Mouse (Mus musculus): ENCODE results near the gene Sik3.
"Not testable (repeated sequence)": the region's sequence is repeated elsewhere in the genome, so short reads cannot be mapped to it uniquely, and the experiment has no call there.

Gene Sik3

DNA sequence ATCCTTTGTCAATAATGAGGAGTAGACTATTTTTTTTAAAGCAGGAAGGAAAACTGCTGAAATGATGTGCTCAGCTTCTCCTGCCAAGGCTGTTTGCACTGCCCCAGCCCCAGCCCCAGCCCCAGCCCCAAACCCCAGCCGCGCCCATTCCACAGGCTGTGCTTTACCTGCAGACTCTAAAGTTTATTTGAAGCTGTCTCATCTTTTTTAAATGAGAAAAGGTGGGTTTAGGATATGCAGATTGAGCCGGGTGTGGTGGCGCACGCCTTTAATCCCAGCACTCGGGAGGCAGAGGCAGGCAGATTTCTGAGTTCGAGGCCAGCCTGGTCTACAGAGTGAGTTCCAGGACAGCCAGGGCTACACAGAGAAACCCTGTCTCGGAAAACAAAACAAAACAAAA, 143.2 kb downstream of the Sik3 start:
- not testable (repeated sequence) for DNase-seq

DNA sequence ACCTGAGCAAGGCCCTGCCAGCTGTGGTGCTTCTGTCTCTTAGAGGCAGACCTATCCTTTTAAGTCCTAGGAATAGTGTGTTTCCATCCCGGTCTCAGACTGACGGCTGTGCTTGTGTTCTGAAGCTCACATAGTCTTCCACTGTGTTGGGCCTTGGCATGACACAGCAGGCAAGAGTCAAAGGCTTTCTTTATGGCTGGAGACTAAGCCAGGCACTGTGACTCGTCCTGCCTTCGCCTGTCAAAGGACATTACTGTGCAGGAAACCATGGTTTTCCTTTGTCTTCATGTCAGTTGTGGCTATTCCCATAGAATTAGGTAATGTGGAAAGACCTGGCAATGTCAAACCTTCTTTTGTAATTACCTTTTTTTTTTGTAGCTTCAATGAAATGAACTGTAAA, 144.1 kb downstream of the Sik3 start:
- no peak for DNase-seq

DNA sequence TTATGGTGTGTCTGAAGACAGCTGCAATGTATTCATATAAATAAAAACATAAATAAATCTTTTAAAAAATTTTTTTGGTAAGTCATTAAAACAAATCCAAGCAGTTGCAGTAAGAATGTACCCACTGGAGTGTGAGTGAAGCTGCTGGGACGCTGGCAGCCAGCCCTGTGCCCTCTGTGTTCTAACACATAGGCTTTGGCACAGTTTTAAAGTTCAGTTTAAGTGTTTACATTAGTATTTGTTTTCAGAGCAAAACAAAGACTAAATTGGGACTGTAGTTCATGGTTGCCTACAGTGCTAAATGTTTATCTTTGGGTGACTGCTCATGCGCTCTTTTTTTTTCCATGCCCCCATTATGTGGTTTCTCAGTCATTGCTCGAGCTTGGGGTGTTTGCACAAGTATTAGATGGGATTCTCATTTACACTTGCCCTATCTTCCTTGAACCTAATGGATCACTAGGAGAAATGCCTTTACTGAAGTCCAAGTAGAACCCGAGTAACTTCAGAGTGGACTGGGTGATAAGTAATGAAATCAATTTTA, 145.7 kb downstream of the Sik3 start:
- DNase-seq, result no peak

DNA sequence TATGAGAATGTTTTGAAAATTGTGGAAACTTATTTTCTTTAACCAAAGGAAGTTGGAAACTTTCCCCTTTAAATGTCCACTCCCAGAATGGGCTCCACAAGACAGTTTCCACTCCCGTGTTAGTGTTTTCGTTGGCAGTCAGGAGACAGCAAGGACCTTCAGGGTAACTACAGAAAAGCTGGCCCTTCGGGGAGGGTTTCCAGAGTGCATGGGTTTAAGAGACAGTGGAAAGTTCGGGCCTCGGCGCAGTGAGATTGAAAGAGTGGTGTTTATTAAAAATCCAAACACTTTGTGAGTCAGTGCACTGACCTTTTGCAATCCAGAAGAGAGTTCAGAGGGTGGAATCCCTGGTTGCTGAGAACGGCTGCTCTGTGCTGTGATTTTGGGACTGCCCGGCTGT, 150.8 kb downstream of the Sik3 start:
- DNase-seq, result no peak

DNA sequence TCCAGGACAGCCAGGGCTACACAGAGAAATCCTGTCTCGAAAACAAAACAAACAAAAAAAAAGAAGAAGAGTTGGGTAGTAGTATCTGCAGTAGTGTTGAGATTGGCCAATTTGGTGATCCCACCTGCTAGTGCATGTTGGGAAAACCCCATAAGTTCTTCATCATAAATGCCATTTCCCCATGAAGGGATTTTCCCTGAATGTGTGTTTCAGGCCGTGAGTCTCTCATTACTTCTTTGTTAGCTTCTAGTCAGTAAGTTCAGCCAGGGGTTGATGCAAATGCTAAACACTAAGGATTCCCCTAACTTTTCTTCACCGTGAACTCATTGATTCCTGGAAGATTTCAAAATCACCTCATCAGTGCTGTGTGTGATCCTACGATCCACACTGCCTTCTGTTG, 156.2 kb downstream of the Sik3 start:
- DNase-seq, result no peak

DNA sequence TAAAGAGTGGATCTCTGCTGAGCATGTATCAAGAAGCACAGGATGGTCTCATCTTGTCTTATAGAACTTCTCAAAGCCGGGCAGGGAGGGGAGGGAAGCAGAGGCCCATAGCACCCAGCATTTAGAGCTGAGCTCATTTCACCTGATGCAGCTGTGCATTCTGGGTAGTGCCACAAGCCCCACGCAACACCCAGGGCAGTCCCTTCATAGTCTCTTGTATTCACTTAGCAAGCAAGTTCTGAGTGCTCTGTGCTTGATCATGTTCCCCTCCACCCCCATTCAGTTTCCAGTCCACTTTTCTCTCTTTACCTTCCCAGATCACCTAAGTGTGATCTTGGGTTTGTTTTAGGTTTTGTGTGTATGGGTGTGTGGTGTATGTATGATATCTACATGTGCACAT, 159.6 kb downstream of the Sik3 start:
- no peak for DNase-seq

DNA sequence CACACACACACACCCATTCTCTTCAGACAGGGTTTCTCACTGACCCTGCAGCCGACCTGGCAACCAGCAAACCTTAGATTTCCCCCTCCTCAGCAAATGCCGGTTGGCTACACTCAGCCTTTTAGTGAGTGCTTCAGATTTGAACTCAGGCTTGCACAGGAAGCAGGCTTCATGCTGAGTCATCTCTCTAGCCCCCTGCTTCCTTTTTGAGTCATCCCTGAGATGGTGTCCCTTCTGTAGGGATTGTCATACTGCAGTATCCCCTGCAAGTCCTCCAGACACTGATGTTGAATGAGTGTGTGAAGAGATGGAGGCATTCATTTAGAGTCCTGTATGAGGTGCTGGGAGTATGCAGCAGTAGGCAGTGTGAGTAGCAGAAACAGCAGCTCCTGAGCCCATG, 160.3 kb downstream of the Sik3 start:
- peak in 1 of 2 experiments; percentile 21 for DNase-seq

DNA sequence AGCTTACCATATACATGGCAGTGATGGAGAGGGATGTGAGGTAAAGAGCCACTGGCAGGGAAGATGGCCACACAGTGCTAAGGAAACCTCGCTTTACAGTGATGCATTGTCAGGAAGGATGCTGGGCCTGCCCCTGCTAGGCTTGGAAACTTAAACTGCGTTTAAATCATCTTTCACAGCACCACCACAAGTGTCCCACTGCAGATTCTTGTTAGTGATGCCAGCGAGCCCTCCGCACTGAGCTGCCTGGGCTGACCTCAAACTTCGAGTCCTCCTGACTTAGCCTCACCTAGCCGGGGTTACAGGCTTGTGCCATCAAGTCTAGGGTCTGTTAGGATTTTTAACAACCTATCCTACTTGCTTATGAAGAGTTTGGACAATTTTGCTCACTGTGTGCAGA, 161.3 kb downstream of the Sik3 start:
- DNase-seq, result no peak

DNA sequence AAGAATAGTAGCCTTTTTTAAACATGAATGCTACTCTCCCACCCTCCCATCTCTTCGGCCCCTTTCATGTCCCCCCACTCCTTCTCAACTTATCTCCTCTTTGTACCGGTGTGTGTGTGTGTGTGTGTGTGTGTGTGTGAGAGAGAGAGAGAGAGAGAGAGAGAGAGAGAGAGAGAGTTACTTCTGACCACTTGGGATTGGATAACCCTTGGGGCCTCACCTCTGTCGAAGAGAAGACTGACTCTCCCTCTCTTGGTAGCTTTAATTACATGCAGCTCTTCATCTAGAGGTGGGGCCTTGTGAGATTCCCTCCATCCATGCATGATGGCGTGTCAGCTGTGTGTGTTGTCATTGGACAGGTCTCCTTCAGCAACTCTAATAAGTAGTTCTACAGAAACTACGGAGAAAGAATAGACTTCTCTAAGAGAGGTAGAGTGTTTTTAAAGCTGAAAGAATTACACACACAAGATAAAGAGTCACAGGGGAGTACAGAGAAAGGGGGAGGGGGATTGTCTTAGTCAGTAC, 162.2 kb downstream of the Sik3 start:
- DNase-seq, result no peak

DNA sequence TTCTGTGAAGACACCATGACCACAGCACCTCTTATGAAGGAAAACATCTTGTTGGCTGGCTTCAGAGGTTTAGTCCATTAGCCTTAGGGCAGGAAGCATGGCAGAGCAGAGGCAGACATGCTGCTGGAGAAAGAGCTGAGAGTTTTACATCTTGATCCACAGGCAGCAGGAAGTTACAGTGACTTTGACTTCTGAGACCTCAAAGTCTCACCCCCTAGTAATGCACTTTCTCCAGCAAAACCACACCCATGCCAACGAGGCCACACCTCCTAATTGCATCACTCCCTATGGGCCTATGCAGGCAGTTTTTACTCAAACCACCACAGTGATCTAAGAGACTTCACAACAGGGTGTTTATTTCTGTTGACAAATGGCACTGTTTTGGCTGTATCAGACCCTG, 162.7 kb downstream of the Sik3 start:
- peak; percentile 84 to 92 for DNase-seq

DNA sequence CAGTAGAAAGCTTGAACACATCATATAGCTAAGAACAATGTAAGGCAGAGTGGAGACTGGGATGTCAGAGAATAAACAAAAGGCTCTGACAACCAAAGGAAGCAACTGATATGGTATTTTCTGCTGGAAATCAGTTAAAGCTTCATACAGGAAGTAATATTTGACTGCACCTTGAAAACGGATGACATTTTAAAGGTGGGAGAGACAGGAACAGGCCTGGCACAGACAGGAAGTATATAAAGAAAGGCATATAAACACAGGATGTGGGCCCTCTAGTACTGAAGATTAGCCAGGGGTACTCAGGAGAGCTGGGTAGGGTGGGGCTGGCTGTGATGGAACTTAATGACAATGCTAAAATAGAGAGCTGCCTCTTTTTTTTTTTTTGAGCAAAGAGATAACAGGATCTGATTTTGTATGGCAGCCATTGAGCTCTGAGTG, 163.3 kb downstream of the Sik3 start:
- DNase-seq, result peak; percentile 43 to 68

DNA sequence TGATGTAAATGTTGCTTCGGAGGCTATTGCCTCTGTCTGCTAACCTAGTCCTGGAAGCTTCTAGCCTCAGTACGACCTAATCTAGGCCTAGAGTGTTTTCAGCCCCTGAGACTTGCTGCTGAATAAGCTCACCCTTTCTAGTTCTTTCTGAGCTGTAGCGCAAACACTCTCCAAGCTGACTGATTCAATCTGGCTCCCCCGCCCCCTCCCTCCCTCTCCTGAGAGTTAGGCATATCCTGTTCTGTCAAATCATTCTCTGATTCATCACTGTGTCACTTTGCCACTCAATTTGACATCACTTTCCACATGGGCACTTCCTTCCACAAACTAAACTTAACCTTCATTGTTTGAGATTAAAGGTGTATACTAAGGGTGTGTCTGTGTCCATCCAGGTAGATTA, 164.0 kb downstream of the Sik3 start:
- peak in 1 of 2 experiments; percentile 19 for DNase-seq

DNA sequence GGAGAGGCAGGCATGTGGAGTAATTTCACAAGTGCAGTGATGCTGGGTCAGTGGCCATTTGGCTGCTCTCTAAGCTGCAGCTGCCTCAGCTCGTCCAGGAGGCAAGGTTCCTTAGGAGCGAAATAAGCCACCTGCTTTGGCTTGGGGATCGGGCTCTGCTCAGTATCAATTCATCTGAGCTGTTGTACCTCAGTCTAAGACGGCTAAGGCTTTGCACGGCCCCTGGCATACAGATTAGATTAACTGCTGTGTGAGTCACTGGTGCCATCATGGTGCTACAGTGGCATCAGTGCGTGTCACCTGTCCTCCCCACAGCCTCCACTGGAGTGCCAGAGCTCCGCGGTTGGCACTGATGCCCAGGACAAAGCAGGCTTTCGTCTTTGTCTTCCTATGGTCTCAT, 166.0 kb downstream of the Sik3 start:
- DNase-seq, result no peak

DNA sequence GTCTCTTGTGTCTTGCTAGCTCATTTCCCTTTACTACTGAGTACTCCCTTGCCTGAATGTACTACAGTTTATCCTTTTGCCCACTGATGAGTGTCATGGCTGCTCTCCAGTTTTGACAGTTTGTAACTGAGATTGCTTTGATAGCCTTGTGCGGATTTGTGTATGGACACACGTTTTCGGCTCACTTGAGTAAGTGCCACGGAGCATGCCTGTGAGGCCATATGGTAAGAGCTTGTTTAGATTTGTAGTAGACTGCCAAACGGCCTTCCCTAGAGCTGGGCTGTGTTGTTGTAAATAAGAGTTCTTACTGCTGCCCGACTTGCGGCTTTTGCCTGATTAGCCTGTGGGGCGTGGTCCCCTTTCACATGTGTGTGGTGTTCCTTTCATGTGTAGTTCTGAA, 168.7 kb downstream of the Sik3 start:
- DNase-seq, result no peak

DNA sequence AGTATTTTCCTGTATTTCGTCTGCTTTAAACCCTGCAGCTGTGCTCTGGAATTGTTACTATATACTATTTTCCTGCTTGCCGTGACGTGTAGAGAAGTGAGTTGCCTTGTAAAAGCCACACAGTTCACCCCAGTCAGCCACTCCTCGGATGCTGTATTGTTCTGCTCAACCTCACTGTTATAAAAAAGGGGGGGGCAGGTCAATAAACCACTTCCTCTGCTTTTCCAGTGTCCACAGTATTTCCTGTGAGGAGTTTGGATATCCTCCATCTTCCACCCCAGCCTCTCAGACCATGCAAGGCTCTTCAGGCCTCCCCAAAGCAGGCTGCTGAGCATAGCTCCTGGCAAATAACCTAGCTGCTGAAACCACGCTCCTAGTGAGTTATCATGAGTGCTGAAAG, 171.9 kb downstream of the Sik3 start:
- DNase-seq, result no peak

DNA sequence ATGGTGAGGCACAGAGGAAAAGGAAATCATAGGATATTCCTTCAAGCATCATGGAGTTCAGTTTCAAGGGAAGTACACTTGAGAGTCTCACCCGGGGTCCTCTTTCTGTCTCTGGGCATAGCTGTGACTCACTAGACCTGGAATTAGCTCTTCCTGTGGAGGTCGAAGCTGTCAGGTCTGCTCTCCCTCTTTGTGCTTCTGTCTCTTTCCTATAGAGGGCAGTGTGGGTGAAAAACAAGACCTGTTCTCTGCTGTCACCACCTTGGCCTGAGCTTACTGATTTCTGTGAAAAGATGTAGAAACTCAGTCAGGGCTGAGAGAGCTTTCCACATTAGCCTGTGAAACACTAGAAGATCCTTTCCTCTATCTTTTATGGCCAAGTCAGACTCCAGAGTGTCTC, 172.6 kb downstream of the Sik3 start:
- peak; percentile 28 to 31 for DNase-seq

DNA sequence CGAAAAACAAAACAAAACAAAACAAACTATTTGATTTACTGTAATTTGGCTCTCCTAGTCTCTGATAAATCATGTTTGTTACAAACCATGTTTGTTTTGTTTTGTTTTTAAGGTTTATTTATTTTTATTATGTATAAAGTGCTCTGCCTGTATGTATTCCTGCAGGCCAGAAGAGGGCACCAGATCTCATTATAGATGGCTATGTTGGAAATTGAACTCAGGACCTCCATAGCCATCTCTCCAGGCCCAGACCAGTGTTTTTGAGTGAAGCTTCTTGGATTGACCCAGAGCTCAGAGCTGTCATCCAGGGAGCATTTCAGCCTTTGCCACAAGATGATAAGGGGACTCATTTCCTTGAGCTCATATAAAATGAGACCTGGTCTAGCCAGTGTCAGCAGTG, 173.8 kb downstream of the Sik3 start:
- no peak for DNase-seq

DNA sequence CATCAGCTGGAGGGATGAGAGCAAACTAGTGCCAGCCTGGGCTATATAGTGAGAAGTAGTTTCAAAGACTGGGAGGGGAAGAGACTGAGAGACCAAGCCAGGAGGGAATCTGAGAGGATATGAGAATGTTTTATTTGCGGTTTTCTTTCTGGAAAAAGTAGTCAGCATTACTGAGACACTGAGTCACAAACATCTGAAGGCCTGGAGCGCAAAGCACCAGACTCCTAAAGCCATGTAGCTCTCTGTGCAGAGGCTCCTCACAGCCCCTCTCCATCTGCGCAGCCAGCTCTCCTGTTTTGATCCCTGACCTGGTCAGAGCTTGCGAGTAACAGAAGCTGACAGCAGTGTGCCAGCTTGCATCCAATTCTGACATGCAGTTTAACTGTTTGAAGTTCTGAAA, 175.8 kb downstream of the Sik3 start:
- no peak for DNase-seq

DNA sequence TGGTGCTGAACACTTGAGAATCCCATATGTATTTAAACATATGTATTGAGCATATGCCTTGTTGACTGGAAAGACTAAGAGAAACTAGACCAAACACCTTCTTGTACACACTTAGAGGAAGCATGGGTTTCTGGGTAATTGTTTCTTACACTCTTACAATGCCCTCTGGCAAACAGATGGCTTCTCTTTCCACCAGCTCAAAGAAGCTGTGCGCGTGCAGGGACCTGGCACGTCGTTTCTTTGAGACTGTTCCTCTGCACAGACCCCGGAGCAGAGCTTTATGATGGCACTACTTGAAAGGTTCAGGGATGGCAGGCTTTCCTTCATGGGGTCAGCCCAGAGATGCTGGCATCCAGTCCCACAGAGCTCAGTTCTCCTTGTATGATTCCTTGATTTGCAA, 176.3 kb downstream of the Sik3 start:
- no peak for DNase-seq

DNA sequence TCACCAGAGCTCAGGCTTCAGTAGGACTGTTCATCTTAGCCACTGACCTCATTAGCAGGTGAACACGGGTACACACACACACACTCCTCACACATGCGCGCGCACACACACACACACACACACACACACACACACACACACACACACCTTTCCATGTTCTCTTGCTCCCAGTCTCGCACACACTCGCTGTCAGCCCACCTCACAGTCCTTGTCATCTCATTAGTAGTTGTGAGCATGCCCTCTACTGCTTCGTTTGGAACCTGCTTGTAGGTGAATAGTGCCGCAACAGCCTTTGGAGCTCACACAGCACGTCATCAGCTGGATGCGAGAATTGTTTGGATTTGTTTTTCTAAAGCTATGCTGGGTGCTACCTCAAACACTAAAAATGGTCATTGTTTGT, 176.8 kb downstream of the Sik3 start:
- no peak for DNase-seq

DNA sequence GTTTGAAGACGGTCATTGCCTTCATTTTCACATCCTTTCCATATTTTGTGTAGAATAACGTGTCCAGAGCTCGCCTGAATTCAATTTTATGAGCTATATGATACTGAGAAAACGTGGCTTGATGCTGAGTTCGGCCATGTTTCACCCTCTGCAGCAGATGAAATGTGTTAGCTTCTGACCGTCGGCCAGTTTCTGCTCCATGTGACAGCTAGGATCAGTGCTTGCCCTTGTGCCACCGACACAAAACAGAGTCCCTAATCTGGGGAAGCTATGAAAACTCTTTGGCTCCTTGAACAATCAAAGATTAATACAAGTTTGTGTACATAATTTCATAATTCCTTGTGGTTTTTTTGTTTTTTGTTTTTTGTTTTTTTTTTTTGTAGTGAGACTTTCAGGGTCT, 178.6 kb downstream of the Sik3 start:
- no peak for DNase-seq

DNA sequence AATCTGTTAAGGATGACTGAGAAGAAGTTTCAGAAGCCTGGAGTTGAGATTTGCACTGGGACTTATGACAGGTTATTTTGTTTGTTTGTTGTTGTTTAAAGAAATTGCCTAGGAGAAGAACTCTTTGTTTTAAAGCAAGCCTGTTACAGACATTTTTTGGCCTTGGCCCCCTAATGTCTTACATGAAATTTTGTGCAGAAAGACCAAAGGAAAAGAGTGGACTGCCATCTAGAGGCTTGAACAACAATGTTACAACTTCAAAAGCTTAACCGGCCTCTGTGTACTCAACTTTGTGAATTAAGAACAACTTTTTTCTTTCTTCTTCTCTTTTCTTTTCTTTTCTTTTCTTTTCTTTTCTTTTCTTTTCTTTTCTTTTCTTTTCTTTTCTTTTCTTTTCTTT, 179.0 kb downstream of the Sik3 start:
- DNase-seq, result no peak

DNA sequence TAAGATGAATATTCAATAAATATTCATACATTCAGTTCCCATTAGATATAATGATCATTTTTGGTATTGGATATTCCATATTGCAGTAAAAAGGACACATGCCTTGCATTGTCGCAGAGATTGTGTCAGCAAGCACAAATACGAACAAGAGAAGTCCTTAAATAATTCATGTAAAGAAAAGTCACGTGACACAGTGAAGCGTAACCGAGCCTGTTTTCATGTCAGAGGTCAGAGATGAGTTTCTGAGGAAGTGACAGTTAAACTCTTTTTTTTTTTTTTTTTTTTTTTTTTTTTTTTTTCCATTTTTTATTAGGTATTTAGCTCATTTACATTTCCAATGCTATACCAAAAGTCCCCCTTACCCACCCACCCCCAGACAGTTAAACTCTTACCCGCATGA, 180.0 kb downstream of the Sik3 start:
- DNase-seq, result no peak

DNA sequence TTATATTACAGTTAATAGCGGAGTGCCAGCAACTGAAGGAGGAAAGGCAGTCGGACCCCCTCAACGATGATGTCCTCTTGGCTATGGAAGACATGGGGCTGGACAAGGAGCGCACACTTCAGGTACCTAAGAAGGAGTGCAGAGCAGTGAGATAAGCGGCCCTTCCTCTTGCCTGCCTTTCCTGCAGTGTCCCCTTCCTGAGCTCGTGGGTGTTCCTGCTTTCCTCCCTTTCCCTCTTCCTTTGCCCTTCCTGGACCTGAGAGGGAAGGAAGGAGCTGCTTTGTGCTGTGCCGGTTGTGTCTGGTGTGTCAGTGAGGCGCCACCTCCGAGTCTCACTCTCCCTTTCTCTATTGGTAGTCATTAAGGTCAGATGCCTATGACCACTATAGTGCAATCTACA, 182.2 kb downstream of the Sik3 start:
- DNase-seq, result no peak

DNA sequence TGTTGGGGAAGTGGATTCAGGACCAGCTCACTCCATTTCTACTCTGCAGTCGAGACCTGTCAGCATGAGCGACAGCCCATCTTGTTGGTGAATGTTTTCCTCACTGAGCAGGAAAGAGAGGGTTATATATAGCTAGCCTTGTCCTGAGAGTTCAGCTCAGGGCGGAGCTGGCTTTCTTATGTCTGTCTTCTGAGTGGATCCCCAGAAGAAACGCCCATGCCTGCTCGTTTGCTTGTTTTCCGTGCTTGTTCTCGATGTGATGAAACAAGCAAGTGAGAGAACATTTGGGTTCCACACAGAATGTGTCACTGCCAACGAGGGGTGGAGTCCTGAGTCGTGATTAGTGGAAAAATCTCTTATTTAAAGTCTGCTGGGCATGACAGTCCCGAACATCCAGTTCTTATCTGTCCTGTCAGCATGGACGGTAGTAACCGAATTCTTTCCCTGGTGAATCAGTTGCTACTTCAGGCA, 184.1 kb downstream of the Sik3 start:
- no peak for DNase-seq

DNA sequence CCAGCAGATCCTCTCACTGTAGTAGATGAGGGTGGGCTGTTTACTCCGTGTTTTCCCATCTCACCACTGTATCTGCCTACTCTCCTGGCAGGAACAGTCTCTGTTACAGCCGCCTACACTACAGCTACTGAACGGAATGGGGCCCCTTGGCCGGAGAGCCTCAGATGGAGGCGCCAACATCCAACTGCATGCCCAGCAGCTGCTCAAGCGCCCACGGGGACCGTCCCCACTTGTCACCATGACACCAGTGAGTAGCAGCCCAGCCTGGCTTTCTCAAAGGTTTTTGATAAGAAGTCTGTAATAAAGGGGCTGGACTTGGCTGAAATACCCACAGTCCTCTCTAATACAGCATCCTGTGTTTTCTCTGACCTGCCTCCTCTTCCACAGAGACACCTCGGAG, 185.8 kb downstream of the Sik3 start:
- DNase-seq, result no peak

All from thymus, postnatal 36 days (tissue).